In genomic region chr11:117809407-117810311, GRCm38 (mm10) we compare ENCODE assay signal across 8 mouse cellular contexts. TPM values are rescaled to one million over a fixed set of nuclear protein-coding genes. Genes with fewer than 3 reads are reported as not detected.
DNase-seq lines count a peak whose midpoint lies in the region; ATAC-seq and TF ChIP-seq lines count a peak whose summit lies in the region.

TSS of gene Gm20708 (plus strand) at chr11:117809668.
TSS of gene Syngr2 (plus strand) at chr11:117809668.

- TF ChIP-seq EP300 in stomach, postnatal 0 days (optimal IDR thresholded peaks at IDR 0.05): no peak

- peaks cover 6% of the 10 kb centered on the region; the same call in 1 of the 2 replicates for H3K4me1 ChIP-seq in brown adipose tissue, adult 24 weeks (ENCODE audit: control insufficient read depth, insufficient read depth, insufficient read length, low read length)
- peaks cover 12% of the 10 kb centered on the region for H3K4me1 ChIP-seq in hindbrain, postnatal 0 days (ENCODE audit: insufficient read depth, low read length)
- peaks cover 22% of the 10 kb centered on the region for H3K4me1 ChIP-seq in liver, embryonic 11.5 days (replicated peaks; ENCODE audit: control insufficient read depth, insufficient read depth, low read length)
- no peaks in the 10 kb centered on the region for H3K4me1 ChIP-seq in midbrain, postnatal 0 days (ENCODE audit: insufficient read depth, low read length)
- 0 out of 2 replicates have a peak, but pooled peaks cover 3% of the 10 kb centered on the region for H3K4me1 ChIP-seq in stomach, postnatal 0 days (replicated peaks; ENCODE audit: control insufficient read depth, insufficient read depth)

- peak within 1 kb of the TSS; percentile 100 for H3K4me2 ChIP-seq in hindbrain, postnatal 0 days (ENCODE audit: low read depth, low read length)
- H3K4me2 ChIP-seq in liver, embryonic 11.5 days: peak within 1 kb of the TSS; percentile 99
- peak within 1 kb of the TSS; percentile 93 for H3K4me2 ChIP-seq in midbrain, postnatal 0 days (ENCODE audit: low read depth, low read length, poor library complexity, severe bottlenecking)
- H3K4me2 ChIP-seq in stomach, postnatal 0 days (replicated peaks; ENCODE audit: low read depth): peak within 1 kb of the TSS; percentile 95

- peak within 1 kb of the TSS; percentile 96 for H3K4me3 ChIP-seq in brown adipose tissue, adult 24 weeks (ENCODE audit: insufficient read depth, low read depth, low read length)
- H3K4me3 ChIP-seq in hindbrain, postnatal 0 days (ENCODE audit: low read length): peak within 1 kb of the TSS; percentile 74
- peak within 1 kb of the TSS; percentile 98 for H3K4me3 ChIP-seq in liver, embryonic 11.5 days (ENCODE audit: low read depth, low read length)
- H3K4me3 ChIP-seq in midbrain, postnatal 0 days (ENCODE audit: low read depth, low read length): peak within 1 kb of the TSS; percentile 52
- H3K4me3 ChIP-seq in stomach, postnatal 0 days (ENCODE audit: low read depth, low read length): peak within 1 kb of the TSS; percentile 92

- peak within 1 kb of the TSS; percentile 4; the same call in 1 of the 2 replicates for H3K27ac ChIP-seq in brown adipose tissue, adult 24 weeks (replicated peaks; ENCODE audit: low read depth, low read length)
- H3K27ac ChIP-seq in hindbrain, postnatal 0 days: peak within 1 kb of the TSS; percentile 62; the same call in 1 of the 2 replicates
- peak within 1 kb of the TSS; percentile 92 for H3K27ac ChIP-seq in liver, embryonic 11.5 days (ENCODE audit: low read depth, low read length)
- H3K27ac ChIP-seq in midbrain, postnatal 0 days (ENCODE audit: low read depth, low read length): no peak within 1 kb of the TSS
- peak within 1 kb of the TSS; percentile 95 for H3K27ac ChIP-seq in stomach, postnatal 0 days (replicated peaks)

- no peaks in the 10 kb centered on the region for H3K9me3 ChIP-seq in hindbrain, postnatal 0 days (ENCODE audit: low read length)
- H3K9me3 ChIP-seq in liver, embryonic 11.5 days (ENCODE audit: control insufficient read depth, low read length): no peaks in the 10 kb centered on the region
- no peaks in the 10 kb centered on the region for H3K9me3 ChIP-seq in midbrain, postnatal 0 days (ENCODE audit: low read length)
- H3K9me3 ChIP-seq in stomach, postnatal 0 days (ENCODE audit: control insufficient read depth, low read length): no peaks in the 10 kb centered on the region

- no peaks in the 10 kb centered on the region for H3K27me3 ChIP-seq in hindbrain, postnatal 0 days (ENCODE audit: insufficient read depth, low read length)
- H3K27me3 ChIP-seq in liver, embryonic 11.5 days (replicated peaks; ENCODE audit: control insufficient read depth, insufficient read depth, low read length): no peaks in the 10 kb centered on the region
- H3K27me3 ChIP-seq in midbrain, postnatal 0 days (ENCODE audit: insufficient read depth, low read length): peaks cover 10% of the 10 kb centered on the region; the same call in 1 of the 2 replicates
- H3K27me3 ChIP-seq in stomach, postnatal 0 days (ENCODE audit: control insufficient read depth, insufficient read depth, low read length): no peaks in the 10 kb centered on the region

- H3K9ac ChIP-seq in hindbrain, postnatal 0 days (replicated peaks; ENCODE audit: low read length): peak within 1 kb of the TSS; percentile 61
- peak within 1 kb of the TSS; percentile 98 for H3K9ac ChIP-seq in liver, embryonic 11.5 days (ENCODE audit: low read depth, low read length)
- peak within 1 kb of the TSS; percentile 46 for H3K9ac ChIP-seq in midbrain, postnatal 0 days (replicated peaks; ENCODE audit: low read length, poor library complexity, severe bottlenecking)
- H3K9ac ChIP-seq in stomach, postnatal 0 days (ENCODE audit: low read length): peak within 1 kb of the TSS; percentile 90

- TF ChIP-seq CTCF in hindbrain, postnatal 0 days (IDR thresholded peaks at IDR 0.05; ENCODE audit: low read depth): no peak
- no peak for TF ChIP-seq CTCF in midbrain, postnatal 0 days (IDR thresholded peaks at IDR 0.05)
- no peak; the same call in 1 of the 2 replicates for TF ChIP-seq CTCF in stomach, postnatal 0 days (IDR thresholded peaks at IDR 0.05; ENCODE audit: low read depth)

- ATAC-seq in hindbrain, postnatal 0 days: peak; percentile 69; the same call in 1 of the 2 replicates
- ATAC-seq in liver, embryonic 11.5 days (replicated peaks; ENCODE audit: low FRiP score): peak; percentile 75
- peak; percentile 66 for ATAC-seq in midbrain, postnatal 0 days (ENCODE audit: low FRiP score)
- peak; percentile 57 for ATAC-seq in stomach, postnatal 0 days (ENCODE audit: low FRiP score, low TSS enrichment)

- H3K36me3 ChIP-seq in hindbrain, postnatal 0 days (ENCODE audit: insufficient read depth, low read length): no peaks in the 10 kb centered on the region
- peaks cover 25% of the 10 kb centered on the region for H3K36me3 ChIP-seq in liver, embryonic 11.5 days (ENCODE audit: control insufficient read depth, insufficient read depth, low read length)
- H3K36me3 ChIP-seq in midbrain, postnatal 0 days (ENCODE audit: insufficient read depth, low read length): no peaks in the 10 kb centered on the region
- H3K36me3 ChIP-seq in stomach, postnatal 0 days (ENCODE audit: control insufficient read depth, insufficient read depth, low read length): 0 out of 2 replicates have a peak, but pooled peaks cover 6% of the 10 kb centered on the region

- DNase-seq in cerebellum, postnatal 25 days: peak; percentile 33 to 59
- DNase-seq in cerebellum, adult 9-10 months: no peak
- DNase-seq in gastrocnemius, postnatal 10 days: peak; percentile 77
- peak; percentile 86 for DNase-seq in hindbrain, postnatal 0 days (ENCODE audit: low spot score)
- DNase-seq in liver, embryonic 11.5 days (ENCODE audit: low spot score): peak; percentile 86
- DNase-seq in midbrain, postnatal 0 days (ENCODE audit: low spot score): peak; percentile 71
- DNase-seq in stomach, postnatal 0 days (ENCODE audit: low spot score): peak; percentile 86

- under 1% methylated on average over 71 of the region's 75 CpGs for WGBS in hindbrain, postnatal 0 days
- under 1% methylated on average over 75 of the region's 75 CpGs for WGBS in liver, embryonic 11.5 days
- under 1% methylated on average over 74 of the region's 75 CpGs for WGBS in midbrain, postnatal 0 days
- WGBS in stomach, postnatal 0 days: under 1% methylated on average over 73 of the region's 75 CpGs

RNA-seq across cellular contexts. Expression of gene Gm20708, which starts in this region (rescaled TPM):
- polyA plus RNA-seq in brown adipose tissue, adult 24 weeks (2012; ENCODE audit: insufficient read depth, insufficient read length, missing spikeins): not detected in 2 replicates
- 1 to 10 TPM; 1.2 to 3.3 TPM for total RNA-seq in gastrocnemius, postnatal 10 days (2021)
- total RNA-seq in hindbrain, postnatal 0 days (2014; rRNA removed): 2.6 TPM in 1 of 2 replicates, not detected in the other
- polyA plus RNA-seq in hindbrain, postnatal 0 days (2015; fragmentation: Nextera tagmentation; extraction: Ambion mirVana): 0.67 and 1.4 TPM in 2 replicates
- 0.21 and 0.80 TPM in 2 replicates for polyA plus RNA-seq in liver, embryonic 11.5 days (2014; fragmentation: Nextera tagmentation; extraction: Ambion mirVana)
- 2.4 TPM in 1 of 2 replicates, not detected in the other for total RNA-seq in midbrain, postnatal 0 days (2014; rRNA removed)
- 1.2 and 2.7 TPM in 2 replicates for polyA plus RNA-seq in midbrain, postnatal 0 days (2015; fragmentation: Nextera tagmentation; extraction: Ambion mirVana)
- 0.18 and 0.24 TPM in 2 replicates for polyA plus RNA-seq in stomach, postnatal 0 days (2015; fragmentation: Nextera tagmentation; extraction: Ambion mirVana)

RNA-seq across cellular contexts. Expression of gene Syngr2, which starts in this region (rescaled TPM):
- polyA plus RNA-seq in brown adipose tissue, adult 24 weeks (2012; ENCODE audit: insufficient read depth, insufficient read length, missing spikeins): 30.4 and 30.5 TPM in 2 replicates
- 10 to 100 TPM; 90.3 to 95.1 TPM for total RNA-seq in gastrocnemius, postnatal 10 days (2021)
- total RNA-seq in hindbrain, postnatal 0 days (2014; rRNA removed): 21.5 and 31.7 TPM in 2 replicates
- polyA plus RNA-seq in hindbrain, postnatal 0 days (2015; fragmentation: Nextera tagmentation; extraction: Ambion mirVana): 17.2 and 18.8 TPM in 2 replicates
- polyA plus RNA-seq in liver, embryonic 11.5 days (2014; fragmentation: Nextera tagmentation; extraction: Ambion mirVana): 92.1 and 99.4 TPM in 2 replicates
- total RNA-seq in midbrain, postnatal 0 days (2014; rRNA removed): 18.8 and 25.3 TPM in 2 replicates
- polyA plus RNA-seq in midbrain, postnatal 0 days (2015; fragmentation: Nextera tagmentation; extraction: Ambion mirVana): 14.0 and 14.6 TPM in 2 replicates
- polyA plus RNA-seq in stomach, postnatal 0 days (2015; fragmentation: Nextera tagmentation; extraction: Ambion mirVana): 165 and 183 TPM in 2 replicates

Comparison
In these comparisons a context has a peak if more than half of its experiments do, and no peak if none do; other contexts are left out.
1. H3K9ac ChIP-seq: peak in every context shown above with its lines; median percentile 98 in liver, embryonic 11.5 days; 90 in stomach, postnatal 0 days; 61 in hindbrain, postnatal 0 days; 46 in midbrain, postnatal 0 days.